Mouse (Mus musculus) MEL (cell line): ENCODE data around the gene Rtn4rl2. TPM values are rescaled to one million over a fixed set of nuclear protein-coding genes. Genes with fewer than 3 reads are reported as not detected.

Source experiments
- DNase-seq: peaks from one replicate; pipeline ENCODE4 v3.0.0; 2011; ENCODE audit warnings: low read depth, low spot score
- H3K27ac ChIP-seq: 2 replicates; pipeline ENCODE4 v1.5.1; 2012; ENCODE audit warnings: low read depth, mild to moderate bottlenecking, control low read depth, low read length, moderate library complexity; ENCODE audit not compliant: control insufficient read depth
- H3K27me3 ChIP-seq, 2 experiments: fragments of 150-350 bp in 1 of 2; sonication (generic) in 1 of 2; 2 replicates each; pipeline ENCODE4 v1.6.1; 2012; ENCODE audit warnings: low read length in 2 of 2, mild to moderate bottlenecking in 2 of 2, improper control_type of control experiment in 1 of 2, moderate library complexity in 1 of 2; ENCODE audit not compliant: insufficient read depth in 2 of 2, control insufficient read depth in 1 of 2
- H3K36me3 ChIP-seq, 2 experiments: 2 replicates each; pipeline ENCODE4 v1.6.1; 2012 to 2014; ENCODE audit warnings: low read length in 2 of 2, improper control_type of control experiment in 1 of 2, inconsistent platforms in 1 of 2, mild to moderate bottlenecking in 1 of 2; ENCODE audit not compliant: insufficient read depth in 2 of 2, control insufficient read depth in 1 of 2
- H3K4me1 ChIP-seq, 2 experiments: fragments of 150-350 bp in 1 of 2; sonication (generic) in 1 of 2; 2 replicates each; pipeline ENCODE4 v1.6.1; 2012; ENCODE audit warnings: low read length in 2 of 2, improper control_type of control experiment in 1 of 2, mild to moderate bottlenecking in 1 of 2; ENCODE audit not compliant: insufficient read depth in 2 of 2, control insufficient read depth in 1 of 2
- H3K4me3 ChIP-seq, 2 experiments: fragments of 150-350 bp in 1 of 2; sonication (generic) in 1 of 2; 2 replicates each; pipeline ENCODE4 v1.5.1; 2012; ENCODE audit warnings: low read depth in 2 of 2, low read length in 2 of 2, mild to moderate bottlenecking in 2 of 2, moderate library complexity in 2 of 2, control low read depth in 1 of 2, improper control_type of control experiment in 1 of 2; ENCODE audit not compliant: control insufficient read depth in 1 of 2, insufficient read depth in 1 of 2
- H3K79me2 ChIP-seq: 2 replicates; pipeline ENCODE4 v1.6.1; 2012; ENCODE audit warnings: mild to moderate bottlenecking, low read length, moderate library complexity; ENCODE audit not compliant: control insufficient read depth, poor library complexity, insufficient read depth
- H3K9ac ChIP-seq: 2 replicates; pipeline ENCODE4 v1.6.1; 2012; ENCODE audit warnings: low read depth, mild to moderate bottlenecking, control low read depth, low read length, moderate library complexity; ENCODE audit not compliant: control insufficient read depth, poor library complexity, severe bottlenecking
- H3K9me3 ChIP-seq: fragments of 150-350 bp; sonication (generic); replicated peaks from 2 replicates; pipeline ENCODE4 v1.6.1; 2012; ENCODE audit warnings: mild to moderate bottlenecking, low read length, improper control_type of control experiment, moderate library complexity; ENCODE audit not compliant: insufficient read depth
- CHD1 ChIP-seq: IDR thresholded peaks from 2 replicates; pipeline ENCODE4 v1.6.1; 2012; ENCODE audit warnings: low read depth, mild to moderate bottlenecking, inconsistent platforms, low read length, improper control_type of control experiment
- CHD2 ChIP-seq: IDR thresholded peaks from 2 replicates; pipeline ENCODE4 v1.6.1; 2011; ENCODE audit warnings: low read length, improper control_type of control experiment
- E2F4 ChIP-seq: IDR thresholded peaks from 2 replicates; pipeline ENCODE4 v1.6.1; 2011; ENCODE audit warnings: low read depth, low read length, improper control_type of control experiment, borderline replicate concordance
- ELF1 ChIP-seq: IDR thresholded peaks from 2 replicates; pipeline ENCODE4 v1.6.1; 2014; ENCODE audit warnings: low read depth, mild to moderate bottlenecking, inconsistent platforms, low read length, improper control_type of control experiment, moderate library complexity
- GATA1 ChIP-seq: IDR thresholded peaks from 2 replicates; pipeline ENCODE4 v1.6.1; 2011; ENCODE audit warnings: low read depth, low read length, improper control_type of control experiment
- MAX ChIP-seq: IDR thresholded peaks from 2 replicates; pipeline ENCODE4 v1.6.1; 2011; ENCODE audit warnings: low read length, improper control_type of control experiment
- MEF2A ChIP-seq: IDR thresholded peaks from 2 replicates; pipeline ENCODE4 v1.6.1; 2014; ENCODE audit warnings: low read depth, mild to moderate bottlenecking, inconsistent platforms, low read length, improper control_type of control experiment; ENCODE audit not compliant: poor library complexity, insufficient replicate concordance, severe bottlenecking; ENCODE audit errors: extremely low read depth
- MYB ChIP-seq: IDR thresholded peaks from 2 replicates; pipeline ENCODE4 v1.6.1; 2011; ENCODE audit warnings: mild to moderate bottlenecking, low read depth, low read length, improper control_type of control experiment
- NRF1 ChIP-seq: IDR thresholded peaks from 2 replicates; pipeline ENCODE4 v1.6.1; 2014; ENCODE audit warnings: low read depth, mild to moderate bottlenecking, inconsistent platforms, low read length, improper control_type of control experiment, moderate library complexity; ENCODE audit not compliant: poor library complexity, insufficient read depth, severe bottlenecking
- POLR2AphosphoS2 ChIP-seq: IDR thresholded peaks from 2 replicates; pipeline ENCODE4 v1.6.1; 2011; ENCODE audit warnings: low read length, improper control_type of control experiment
- RAD21 ChIP-seq: IDR thresholded peaks from 2 replicates; pipeline ENCODE4 v1.6.1; 2011; ENCODE audit warnings: mild to moderate bottlenecking, low read depth, low read length, improper control_type of control experiment
- TBP ChIP-seq: IDR thresholded peaks from 2 replicates; pipeline ENCODE4 v1.8.0; 2011; ENCODE audit warnings: low read depth, low read length, improper control_type of control experiment
- TCF12 ChIP-seq: IDR thresholded peaks from 2 replicates; pipeline ENCODE4 v1.6.1; 2014; ENCODE audit warnings: low read depth, mild to moderate bottlenecking, inconsistent platforms, low read length, improper control_type of control experiment, moderate library complexity
- UBTF ChIP-seq: IDR thresholded peaks from 2 replicates; pipeline ENCODE4 v1.6.1; 2012; ENCODE audit warnings: low read depth, mild to moderate bottlenecking, inconsistent platforms, low read length, improper control_type of control experiment, moderate library complexity, borderline replicate concordance; ENCODE audit not compliant: insufficient read depth
- USF1 ChIP-seq: IDR thresholded peaks from 2 replicates; pipeline ENCODE4 v1.6.1; 2014; ENCODE audit warnings: low read depth, mild to moderate bottlenecking, inconsistent platforms, low read length, improper control_type of control experiment, moderate library complexity
- USF2 ChIP-seq, 2 experiments: IDR thresholded peaks; 2 replicates each; pipeline ENCODE4 v1.6.1; 2011 to 2012; ENCODE audit warnings: improper control_type of control experiment in 2 of 2, low read length in 2 of 2, borderline replicate concordance in 1 of 2, inconsistent platforms in 1 of 2, low read depth in 1 of 2, mild to moderate bottlenecking in 1 of 2; ENCODE audit not compliant: insufficient read depth in 1 of 2
- ZKSCAN1 ChIP-seq: IDR thresholded peaks from 2 replicates; pipeline ENCODE4 v1.6.1; 2012; ENCODE audit warnings: low read depth, mild to moderate bottlenecking, inconsistent platforms, low read length, improper control_type of control experiment, moderate library complexity
- ZMIZ1 ChIP-seq: IDR thresholded peaks from 2 replicates; pipeline ENCODE4 v1.6.1; 2012; ENCODE audit warnings: low read depth, mild to moderate bottlenecking, inconsistent platforms, low read length, improper control_type of control experiment, moderate library complexity
- ZNF384 ChIP-seq: IDR thresholded peaks from 2 replicates; pipeline ENCODE4 v1.6.1; 2012; ENCODE audit warnings: low read depth, mild to moderate bottlenecking, inconsistent platforms, low read length, improper control_type of control experiment
- polyA plus RNA-seq, 2 experiments: library from polyadenylated mRNA; stranded (reverse) in 1 of 2; unstranded in 1 of 2; fragments of >175 nt in 1 of 2; fragments of >200 nt in 1 of 2; gene quantifications; 2 replicates each; pipeline versions ENCODE4 v1.2.1 to v1.2.4; 2012; ENCODE audit warnings: low replicate concordance in 2 of 2, low read depth in 1 of 2; ENCODE audit not compliant: insufficient read length in 2 of 2, insufficient read depth in 1 of 2, missing spikeins in 1 of 2
- total RNA-seq: library from RNA; depleted of rRNA; stranded (reverse); fragments of 300-350 nt; gene quantifications from 2 replicates; pipeline ENCODE4 v1.2.3, GENCODE M21; 2012

The Rtn4rl2 gene
- total and polyA plus RNA-seq, 3 experiments: 0.12 to 1.1 TPM; not detected in 1

- H3K4me3 ChIP-seq: no peak overlapping the region
- DNase-seq: no peak
- H3K27me3 ChIP-seq: peaks cover 0 to 3% of the 10 kb centered on the region in 2 experiments; a peak in 1 of 4 replicates
- no peaks in the 10 kb centered on the region for H3K4me1 ChIP-seq
- H3K9me3 ChIP-seq: no peaks in the 10 kb centered on the region
- H3K36me3 ChIP-seq: no peaks in the 10 kb centered on the region
- H3K9ac ChIP-seq: no peak overlapping the region
- H3K27ac ChIP-seq: no peak overlapping the region
- no peaks in the 10 kb centered on the region for H3K79me2 ChIP-seq
- TF ChIP-seq TCF12 (no peak), CHD2 (no peak), ZNF384 (no peak), ELF1 (no peak), MAX (no peak), UBTF (no peak), E2F4 (no peak), CHD1 (no peak), ZMIZ1 (no peak), USF2 (IDR thresholded peaks at IDR 0.05; ENCODE audit: borderline replicate concordance in 1 of 2, insufficient read depth in 1 of 2, low read depth in 1 of 2, low read length in 2 of 2) (no peak)
Observed at GRCm38 (mm10) chr2:84883084-84883483, 3.4 kb downstream of the Rtn4rl2 start.

DNA sequence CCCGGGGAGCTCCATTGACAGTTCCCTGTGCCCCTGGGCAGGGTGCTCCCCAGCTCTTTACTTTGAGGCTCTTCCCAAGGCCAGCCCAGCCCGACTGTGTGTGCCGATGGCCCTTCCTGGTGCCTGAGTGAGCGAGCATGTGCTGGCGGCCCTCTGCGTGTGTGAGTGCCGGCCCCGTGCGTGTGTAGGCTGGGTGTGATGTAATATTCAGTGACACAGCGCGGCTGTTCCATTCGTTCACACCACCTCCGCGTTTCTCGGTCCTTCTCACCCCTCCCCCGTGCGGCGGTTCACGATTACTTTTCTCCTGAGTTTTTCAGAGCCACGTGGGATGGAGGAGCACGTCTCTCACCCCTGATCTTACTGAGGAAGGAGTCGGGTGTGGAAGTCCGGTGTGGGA is 3.9 kb downstream of the Rtn4rl2 start:
- Histone ChIP-seq H3K4me3 (no peak overlapping the region), H3K36me3 (no peaks in the 10 kb centered on the region), H3K27ac (no peak overlapping the region), H3K4me1 (no peaks in the 10 kb centered on the region), H3K9me3 (no peaks in the 10 kb centered on the region), H3K27me3 (peaks cover 0 to 3% of the 10 kb centered on the region in 2 experiments; a peak in 1 of 4 replicates), H3K9ac (no peak overlapping the region), H3K79me2 (no peaks in the 10 kb centered on the region)
- no peak for TF ChIP-seq POLR2AphosphoS2
- no peak for TF ChIP-seq TCF12
- no peak for TF ChIP-seq MAX
- TF ChIP-seq MEF2A: no peak
- no peak for TF ChIP-seq ZMIZ1
- TF ChIP-seq RAD21: no peak
- no peak for TF ChIP-seq GATA1
- no peak for TF ChIP-seq TBP
- no peak for TF ChIP-seq CHD1
- no peak for TF ChIP-seq USF1
- TF ChIP-seq ZNF384: no peak
- TF ChIP-seq MYB: no peak
- TF ChIP-seq ZKSCAN1: no peak
- no peak for TF ChIP-seq NRF1
- DNase-seq: no peak
